In the genomic region with DNA sequence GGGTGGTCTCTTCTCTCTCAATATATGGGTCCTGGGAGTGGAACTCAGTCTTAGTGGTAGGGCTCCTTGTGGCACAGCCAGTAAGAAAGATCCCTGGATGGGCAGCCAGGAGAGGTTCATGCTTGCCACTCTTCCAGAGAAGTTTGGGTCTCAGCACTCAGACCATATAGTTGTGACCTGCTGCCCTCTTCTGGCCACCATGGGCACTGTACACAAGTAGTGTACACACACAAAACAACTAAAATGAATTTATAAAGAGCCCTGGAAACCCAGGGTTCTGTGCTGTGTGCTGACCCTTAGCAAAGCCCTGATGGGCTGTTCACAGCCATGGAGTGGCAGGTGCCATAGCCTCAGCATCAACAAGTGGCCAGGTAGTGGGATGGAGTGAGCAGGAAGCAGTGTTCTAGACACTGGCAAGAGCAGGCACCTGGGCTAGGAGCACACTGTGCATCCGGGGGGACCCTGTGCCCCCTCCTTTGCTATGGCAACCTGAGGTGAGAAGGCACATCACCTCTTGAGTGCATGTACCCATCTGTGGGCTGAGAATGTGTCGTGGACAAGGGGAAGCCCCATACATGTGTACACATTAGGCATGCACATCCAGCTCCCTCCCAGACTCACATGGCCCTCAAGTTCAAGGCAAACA, we compare ENCODE assay signal across 9 mouse cellular contexts. TPM values are rescaled to one million over a fixed set of nuclear protein-coding genes. Genes with fewer than 3 reads are reported as not detected.
DNase-seq lines count a peak whose midpoint lies in the region; ATAC-seq and TF ChIP-seq lines count a peak whose summit lies in the region.
"Had no signal": no experiment of that assay in that cellular context is flagged by ENCODE, and none has a peak within 500 bp of the region (broad histone marks: within the 10 kb centered on the region; RNA-seq: fewer than 3 reads in every experiment).

No protein-coding gene starts in this region.

- no peak overlapping the region for H3K4me3 ChIP-seq in kidney, postnatal 0 days (replicated peaks; ENCODE audit: low read depth, low read length)
- H3K4me3 ChIP-seq in myocyte, result peak overlapping the region; percentile 46
- H3K4me3 ChIP-seq: limb, embryonic 12.5 days had no signal

- no peak for TF ChIP-seq POLR2A in myocyte (IDR thresholded peaks at IDR 0.05; ENCODE audit: insufficient read length, low read depth)

- H3K9me3 ChIP-seq in kidney, postnatal 0 days (replicated peaks; ENCODE audit: low read length), result no peaks in the 10 kb centered on the region
- H3K9me3 ChIP-seq: limb, embryonic 12.5 days had no signal

- 86% methylated on average over 2 of the region's 2 CpGs for WGBS in kidney, postnatal 0 days

- H3K4me2 ChIP-seq in kidney, postnatal 0 days (ENCODE audit: low read length), result no peak overlapping the region
- no peak overlapping the region for H3K4me2 ChIP-seq in myocyte (ENCODE audit: low read depth)
- H3K4me2 ChIP-seq: limb, embryonic 12.5 days had no signal

- H3K36me3 ChIP-seq in kidney, postnatal 0 days (ENCODE audit: insufficient read depth, low read length), result peaks cover 24% of the 10 kb centered on the region; the same call in 1 of the 2 replicates
- no peaks in the 10 kb centered on the region for H3K36me3 ChIP-seq in myocyte (ENCODE audit: control insufficient read depth, insufficient read depth)

- peak; percentile 41 for DNase-seq in gastrocnemius, adult 18-20 months (ENCODE audit: low spot score)
- no peak for DNase-seq in gastrocnemius, adult 8-10 months (ENCODE audit: low spot score in 2 of 2)
- DNase-seq in right cerebral cortex, postnatal 14 days, result peak; percentile 60
- no peak for DNase-seq in right cerebral cortex, adult 18-20 months
- DNase-seq in c-Kit-positive CD71-positive TER-119-positive erythroid progenitor cells, embryonic 14.5 days (ENCODE audit: low spot score), result peak; percentile 57
- peak; percentile 67 for DNase-seq in kidney, postnatal 0 days (ENCODE audit: low spot score)
- no peak for DNase-seq in frontal cortex, postnatal 25 days (ENCODE audit: low spot score in 2 of 2)

- H3K4me1 ChIP-seq in kidney, postnatal 0 days (replicated peaks; ENCODE audit: insufficient read depth, low read length), result peaks cover 4% of the 10 kb centered on the region

- H3K79me2 ChIP-seq in myocyte (ENCODE audit: control insufficient read depth, insufficient read depth), result peaks cover 11% of the 10 kb centered on the region

- H3K27me3 ChIP-seq in kidney, postnatal 0 days (ENCODE audit: insufficient read depth, low read length), result no peaks in the 10 kb centered on the region
- no peaks in the 10 kb centered on the region for H3K27me3 ChIP-seq in myocyte (ENCODE audit: control insufficient read depth, insufficient read depth, insufficient read length)
- H3K27me3 ChIP-seq: limb, embryonic 12.5 days had no signal

- no peak overlapping the region for H3ac ChIP-seq in myocyte (ENCODE audit: control insufficient read depth, insufficient read length)

- H3K27ac ChIP-seq in kidney, postnatal 0 days, result no peak overlapping the region
- H3K27ac ChIP-seq: limb, embryonic 12.5 days had no signal

- ATAC-seq in kidney, postnatal 0 days (replicated peaks; ENCODE audit: low FRiP score, low read depth), result no peak

- no peak overlapping the region for H3K9ac ChIP-seq in kidney, postnatal 0 days (ENCODE audit: low read depth, low read length)
- H3K9ac ChIP-seq: limb, embryonic 12.5 days had no signal

- peak; percentile 83 for TF ChIP-seq CTCF in kidney, postnatal 0 days (IDR thresholded peaks at IDR 0.05; ENCODE audit: low read depth)

TF ChIP-seq in myocyte, 11 proteins besides CTCF, POLR2A, EP300 and RAD21:
- peak; percentile 20 for TF ChIP-seq POLR2AphosphoS2 (IDR thresholded peaks at IDR 0.05; ENCODE audit: insufficient read length, low read depth)
- no peak for TF ChIP-seq MAX (IDR thresholded peaks at IDR 0.05; ENCODE audit: low read depth)
- no peak for TF ChIP-seq MYOG (IDR thresholded peaks at IDR 0.05; ENCODE audit: control insufficient read depth in 1 of 3, insufficient read depth in 1 of 3, insufficient read length in 2 of 3, low read depth in 2 of 3)
- no peak for TF ChIP-seq REST (IDR thresholded peaks at IDR 0.05; ENCODE audit: insufficient read depth, insufficient read length)
TF ChIP-seq in myocyte: peak in this region for 1.

RNA-seq across cellular contexts. Expression of gene Zdhhc12, which starts 2.6 kb away (rescaled TPM):
- 1 to 10 TPM; 2.1 to 2.8 TPM for total RNA-seq in gastrocnemius, adult 18-20 months (2021)
- 1 to 10 TPM; 3.1 to 3.9 (median 3.4) TPM for total RNA-seq in gastrocnemius, adult 8-10 months (2022)
- polyA plus RNA-seq in kidney, postnatal 0 days (2015; fragmentation: Nextera tagmentation; extraction: Ambion mirVana), result 31.8 and 37.0 TPM in 2 replicates
- 20.8 TPM for polyA plus RNA-seq in myocyte (2012; fragmentation: generic; extraction: Trizol)

RNA-seq across cellular contexts. Expression of gene Pkn3, which starts 18.5 kb away (rescaled TPM):
- 1 to 10 TPM; 2.5 to 3.9 TPM for total RNA-seq in gastrocnemius, adult 18-20 months (2021)
- 1 to 10 TPM; 2.1 to 3.2 (median 2.7) TPM for total RNA-seq in gastrocnemius, adult 8-10 months (2022)
- polyA plus RNA-seq in kidney, postnatal 0 days (2015; fragmentation: Nextera tagmentation; extraction: Ambion mirVana), result 5.7 and 6.4 TPM in 2 replicates
- 4.3 TPM for polyA plus RNA-seq in myocyte (2012; fragmentation: generic; extraction: Trizol)

RNA-seq across cellular contexts. Expression of gene Zer1, which starts 28.4 kb away (rescaled TPM):
- 10 to 100 TPM; 23.5 to 24.1 TPM for total RNA-seq in gastrocnemius, adult 18-20 months (2021)
- total RNA-seq in gastrocnemius, adult 8-10 months (2022), result 10 to 100 TPM; 23.5 to 24.8 (median 24.3) TPM
- 4.4 and 4.9 TPM in 2 replicates for polyA plus RNA-seq in kidney, postnatal 0 days (2015; fragmentation: Nextera tagmentation; extraction: Ambion mirVana)
- 13.1 TPM for polyA plus RNA-seq in myocyte (2012; fragmentation: generic; extraction: Trizol)

RNA-seq across cellular contexts. Expression of gene Tbc1d13, which starts 37.5 kb away (rescaled TPM):
- 10 to 100 TPM; 11.7 to 12.0 TPM for total RNA-seq in gastrocnemius, adult 18-20 months (2021)
- total RNA-seq in gastrocnemius, adult 8-10 months (2022), result 10 to 100 TPM; 11.1 to 13.9 (median 11.2) TPM
- polyA plus RNA-seq in kidney, postnatal 0 days (2015; fragmentation: Nextera tagmentation; extraction: Ambion mirVana), result 6.4 and 6.6 TPM in 2 replicates
- 25.8 TPM for polyA plus RNA-seq in myocyte (2012; fragmentation: generic; extraction: Trizol)

RNA-seq across cellular contexts. Expression of gene Set, which starts 38.8 kb away (rescaled TPM):
- 100 to 1,000 TPM in 1 of 2 experiments, 10 to 100 TPM in 1; 87.1 to 104 TPM for total RNA-seq in gastrocnemius, adult 18-20 months (2021)
- total RNA-seq in gastrocnemius, adult 8-10 months (2022), result 100 to 1,000 TPM; 106 to 121 (median 118) TPM
- 411 and 412 TPM in 2 replicates for polyA plus RNA-seq in kidney, postnatal 0 days (2015; fragmentation: Nextera tagmentation; extraction: Ambion mirVana)
- polyA plus RNA-seq in myocyte (2012; fragmentation: generic; extraction: Trizol), result 118 TPM

Comparison
In these comparisons a context has a peak if more than half of its experiments do, and no peak if none do; other contexts are left out.
1. DNase-seq: peak in gastrocnemius, adult 18-20 months (single experiment), right cerebral cortex, postnatal 14 days (single experiment), c-Kit-positive CD71-positive TER-119-positive erythroid progenitor cells, embryonic 14.5 days (single experiment) and kidney, postnatal 0 days (single experiment); none in gastrocnemius, adult 8-10 months (0 of 2), right cerebral cortex, adult 18-20 months (single experiment) and frontal cortex, postnatal 25 days (0 of 2).